Mouse (Mus musculus) hindbrain, embryonic 10.5 days (tissue): Measurements from ENCODE around the gene Hba-x. TPM values are rescaled to one million over a fixed set of nuclear protein-coding genes. Genes with fewer than 3 reads are reported as not detected.

Experiments used
- DNase-seq: peaks from one replicate; pipeline ENCODE4 v3.0.0-alpha.2; 2017; ENCODE audit warnings: low spot score
- H3K27ac ChIP-seq: fragments of 300-500 bp; sonication (generic); 2 replicates; pipeline ENCODE4 v1.5.1; 2016; ENCODE audit warnings: mild to moderate bottlenecking, moderate library complexity
- H3K27me3 ChIP-seq: fragments of 300-500 bp; sonication (generic); 2 replicates; pipeline ENCODE4 v1.6.1; 2016; ENCODE audit warnings: mild to moderate bottlenecking; ENCODE audit not compliant: poor library complexity, insufficient read depth, severe bottlenecking
- H3K36me3 ChIP-seq: fragments of 300-500 bp; sonication (generic); 2 replicates; pipeline ENCODE4 v1.6.1; 2016; ENCODE audit warnings: mild to moderate bottlenecking, moderate library complexity
- H3K4me1 ChIP-seq: fragments of 300-500 bp; sonication (generic); replicated peaks from 2 replicates; pipeline ENCODE4 v1.6.1; 2016; ENCODE audit warnings: mild to moderate bottlenecking
- H3K4me3 ChIP-seq: fragments of 300-500 bp; sonication (generic); 2 replicates; pipeline ENCODE4 v1.5.1; 2016; ENCODE audit warnings: mild to moderate bottlenecking, moderate library complexity
- H3K9me3 ChIP-seq: fragments of 300-500 bp; sonication (generic); 2 replicates; pipeline ENCODE4 v1.6.1; 2016; ENCODE audit warnings: mild to moderate bottlenecking, moderate library complexity
- WGBS: fragments of 180-500 bp; shearing (Covaris S2); methylation state at CpG from one replicate; pipeline ENCODE4 v1.1.7; 2016; 5-methylcytosine and 5-hydroxymethylcytosine counted together
- polyA plus RNA-seq: library from polyadenylated mRNA; unstranded; fragments of >200 nt; fragmentation: Nextera tagmentation; extraction: Ambion mirVana; gene quantifications from 2 replicates; pipeline ENCODE4 v1.2.1, GENCODE M21; 2016

Gene Hba-x
- polyA plus RNA-seq, 1 experiment from 2014 or later: 3,546 TPM

DNA sequence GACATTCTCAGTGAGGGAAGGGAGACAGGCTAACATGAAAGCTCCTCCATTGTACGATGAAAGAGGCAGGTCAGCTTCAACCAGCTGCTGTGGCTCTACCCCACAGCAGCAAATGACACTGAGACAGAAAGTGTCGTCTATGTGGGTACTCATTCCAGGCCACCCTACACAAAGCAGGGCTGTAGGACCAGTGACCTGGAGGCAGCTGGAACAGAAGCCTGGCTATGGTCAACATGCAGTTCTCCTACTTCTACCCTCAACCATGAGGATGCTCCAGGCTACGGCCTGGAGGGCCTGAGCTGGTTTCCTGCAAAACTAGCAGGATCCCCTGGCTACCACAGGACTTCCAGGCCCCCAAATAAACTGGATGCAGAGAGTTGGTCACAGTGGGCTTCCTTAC, 19.6 kb upstream of the Hba-x start:
- Histone ChIP-seq H3K4me3 (no peak overlapping the region), H3K27ac (peak overlapping the region; percentile 46), H3K36me3 (peaks cover 65% of the 10 kb centered on the region), H3K9me3 (no peaks in the 10 kb centered on the region), H3K4me1 (no peaks in the 10 kb centered on the region), H3K27me3 (no peaks in the 10 kb centered on the region)
- no peak for DNase-seq
- WGBS: 94% methylated on average over 3 of the region's 3 CpGs

DNA sequence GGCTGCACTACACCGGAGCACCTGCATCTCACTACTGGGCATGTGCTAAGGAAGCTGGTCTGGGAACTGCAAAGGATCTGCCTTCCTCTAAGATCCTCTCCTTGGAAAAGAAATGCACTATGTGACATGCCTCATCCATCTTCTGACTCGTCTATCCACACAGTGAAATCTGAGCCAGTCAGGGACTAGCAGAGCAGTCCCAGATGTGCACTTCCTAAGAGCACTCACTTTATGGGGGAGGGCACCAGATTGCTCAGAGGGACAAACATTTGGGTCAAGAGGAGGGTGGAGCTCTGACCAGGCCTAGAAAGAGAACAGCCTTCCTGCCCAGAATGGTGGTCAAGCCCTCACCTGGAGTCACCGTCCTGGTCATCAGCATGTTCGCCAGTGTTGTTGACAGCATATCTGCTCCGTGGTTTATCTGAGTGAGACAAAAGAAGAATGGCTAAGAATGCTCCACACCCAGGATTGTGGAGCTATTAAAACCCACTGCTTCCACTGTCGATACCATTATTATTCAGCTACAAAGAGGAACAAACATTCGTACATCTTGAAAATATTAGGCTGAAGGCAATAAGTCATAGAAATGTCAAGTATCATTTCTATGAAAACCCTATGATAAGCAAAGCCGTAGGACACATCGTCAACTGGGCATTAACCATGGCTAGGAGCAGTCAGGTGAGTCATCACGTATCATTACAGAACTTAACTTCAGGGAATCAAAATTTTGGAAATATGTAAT, 13.4 kb upstream of the Hba-x start:
- WGBS: 86% methylated on average over 10 of the region's 10 CpGs
- Histone ChIP-seq H3K9me3 (no peaks in the 10 kb centered on the region), H3K36me3 (peaks cover 31% of the 10 kb centered on the region), H3K27ac (0 out of 2 replicates have a peak overlapping the region, but pooled peaks have one; percentile 24), H3K4me1 (peaks cover 18% of the 10 kb centered on the region), H3K27me3 (no peaks in the 10 kb centered on the region), H3K4me3 (no peak overlapping the region)
- no peak for DNase-seq

DNA sequence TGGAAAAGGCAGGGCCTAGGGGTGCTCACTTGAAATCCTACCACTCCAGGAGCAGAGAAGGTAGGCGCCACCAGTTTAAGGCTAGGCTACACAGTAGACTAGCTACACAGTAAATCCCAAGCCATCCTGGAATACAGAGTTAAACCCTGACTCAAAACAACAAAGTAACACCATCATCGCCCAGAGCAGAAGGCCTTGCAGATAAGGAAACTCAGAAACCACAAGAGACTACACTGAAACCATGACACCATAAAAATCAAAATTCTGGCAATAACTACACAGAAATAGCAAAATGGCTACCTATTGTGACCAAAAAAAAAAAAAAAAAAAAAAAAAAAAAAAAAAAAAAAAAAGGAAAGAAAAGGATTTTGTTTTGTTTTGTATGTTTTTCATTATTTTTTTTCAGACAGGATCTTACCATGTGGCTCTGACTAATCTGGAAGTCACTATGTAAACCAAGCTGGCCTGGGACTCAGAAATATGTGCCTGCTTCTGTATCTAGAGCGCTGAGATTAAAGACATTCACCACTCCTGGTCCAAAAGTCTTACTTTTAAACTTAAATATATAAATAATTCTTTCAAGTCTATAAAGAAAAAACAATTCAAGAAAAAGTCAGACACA, 11.0 kb upstream of the Hba-x start:
- Histone ChIP-seq H3K9me3 (no peaks in the 10 kb centered on the region), H3K27me3 (no peaks in the 10 kb centered on the region), H3K4me1 (peaks cover 24% of the 10 kb centered on the region), H3K36me3 (peaks cover 26% of the 10 kb centered on the region), H3K4me3 (no peak overlapping the region), H3K27ac (no peak overlapping the region)
- DNase-seq: no peak
- 90% methylated on average over 3 of the region's 3 CpGs for WGBS

DNA sequence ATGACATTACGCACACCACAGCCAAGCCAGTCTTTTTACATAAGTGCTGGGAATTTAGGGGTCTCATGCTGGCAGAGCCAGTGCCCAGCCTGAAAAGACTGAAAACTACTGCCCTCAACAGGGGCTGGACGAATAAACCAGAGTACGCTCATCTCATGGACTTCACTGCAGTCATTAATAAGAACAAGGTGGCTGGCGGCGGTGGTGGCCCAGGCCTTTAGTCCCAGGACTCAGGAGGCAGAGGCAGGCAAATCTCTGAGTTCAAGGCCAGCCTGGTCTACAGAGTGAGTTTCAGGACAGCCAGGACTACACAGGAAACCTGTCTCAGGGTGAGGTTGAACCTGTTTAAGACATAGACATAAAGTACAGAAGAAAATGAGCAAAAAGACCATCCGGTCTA, 10.0 kb upstream of the Hba-x start:
- H3K4me1 ChIP-seq: peaks cover 24% of the 10 kb centered on the region
- no peak for DNase-seq
- peak overlapping the region; percentile 50; the same call in 1 of the 2 replicates for H3K27ac ChIP-seq
- no peaks in the 10 kb centered on the region for H3K27me3 ChIP-seq
- peaks cover 16% of the 10 kb centered on the region for H3K36me3 ChIP-seq
- no peak overlapping the region for H3K4me3 ChIP-seq
- 94% methylated on average over 6 of the region's 6 CpGs for WGBS
- H3K9me3 ChIP-seq: no peaks in the 10 kb centered on the region

DNA sequence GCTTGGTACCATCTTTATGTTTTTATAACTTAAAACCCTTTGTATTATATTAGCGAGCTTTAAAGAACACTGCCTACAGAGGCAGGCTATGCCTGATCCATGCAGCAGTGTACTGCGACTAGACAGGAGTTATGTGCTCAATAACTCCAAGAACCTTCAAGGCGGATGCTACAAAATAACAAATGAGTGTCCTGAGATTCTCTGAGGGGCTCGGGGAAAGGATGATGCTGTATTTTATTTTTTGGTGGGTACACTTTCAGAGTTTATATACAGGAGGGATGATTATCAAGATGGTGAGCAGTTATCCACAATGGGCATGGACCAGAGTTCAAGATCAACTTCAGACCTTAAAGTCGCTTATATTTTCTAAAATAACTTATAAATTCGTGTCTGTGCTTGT, 9.4 kb upstream of the Hba-x start:
- Histone ChIP-seq H3K27me3 (no peaks in the 10 kb centered on the region), H3K9me3 (no peaks in the 10 kb centered on the region), H3K4me3 (peak overlapping the region; percentile 93), H3K27ac (peak overlapping the region; percentile 99), H3K4me1 (peaks cover 24% of the 10 kb centered on the region), H3K36me3 (peaks cover 12% of the 10 kb centered on the region)
- 35% methylated on average over 6 of the region's 6 CpGs for WGBS
- DNase-seq: no peak

DNA sequence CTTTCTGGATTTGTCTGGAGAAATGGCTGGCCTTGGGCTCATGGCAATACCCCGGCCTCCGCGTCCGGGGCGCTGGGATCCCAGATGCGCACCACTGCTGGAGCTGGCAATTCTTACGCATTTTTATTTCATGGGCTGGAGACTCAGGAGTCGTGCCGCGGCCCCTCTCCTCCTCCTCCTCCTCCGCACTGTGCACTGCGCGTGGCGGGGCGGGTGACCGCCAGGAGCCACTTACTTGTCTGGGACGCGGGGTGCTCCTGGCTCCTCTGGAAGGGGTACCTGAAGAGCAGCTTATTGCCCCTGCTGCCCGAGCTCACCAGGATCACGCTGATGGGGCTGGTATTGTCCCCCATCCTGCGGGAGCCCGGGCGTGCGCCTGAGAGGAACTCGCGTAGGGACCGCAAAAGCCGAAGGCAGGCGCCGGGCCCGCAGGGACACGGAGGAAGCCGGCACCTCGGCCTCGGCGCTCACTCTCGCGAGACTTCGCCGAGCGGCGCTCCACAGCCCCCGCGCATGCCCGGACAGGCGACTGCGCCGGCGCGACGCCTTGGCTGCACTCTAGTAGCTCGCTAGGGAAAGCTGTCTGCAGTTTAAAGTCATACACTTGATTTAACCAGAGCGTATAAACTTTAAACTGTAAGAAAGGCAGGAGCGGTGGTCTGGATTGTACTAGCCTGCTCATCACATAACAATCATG, 8.9 kb upstream of the Hba-x start, which contains the start of gene Nprl3:
TSS of gene Nprl3 (minus strand) at position 520 of the 697 bp plus-strand sequence.
- Histone ChIP-seq H3K36me3 (peaks cover 6% of the 10 kb centered on the region), H3K27ac (peak within 1 kb of the TSS; percentile 99), H3K9me3 (no peaks in the 10 kb centered on the region), H3K4me1 (peaks cover 24% of the 10 kb centered on the region), H3K4me3 (peak within 1 kb of the TSS; percentile 93), H3K27me3 (no peaks in the 10 kb centered on the region)
- DNase-seq: peak; percentile 95
- under 1% methylated on average over 54 of the region's 54 CpGs for WGBS

DNA sequence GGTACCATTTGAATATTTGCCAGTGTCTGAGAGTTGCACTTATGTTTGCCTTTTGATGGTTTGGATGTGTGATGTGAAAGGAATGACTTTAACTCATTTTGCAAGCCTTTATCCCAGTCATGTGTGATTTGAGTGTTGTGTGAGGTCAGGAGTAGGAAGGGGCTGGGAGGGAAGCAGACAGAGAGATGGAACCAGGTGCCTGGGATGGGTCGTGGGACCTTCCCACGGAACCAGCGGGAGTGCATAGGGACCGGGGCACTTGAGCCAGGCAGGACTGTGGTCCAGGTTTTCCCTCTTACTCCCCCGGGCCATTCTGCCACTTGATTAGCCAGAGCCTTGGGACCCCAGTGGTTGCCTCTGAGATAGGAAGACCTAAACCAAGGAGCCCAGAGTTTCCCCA, 8.2 kb upstream of the Hba-x start:
- H3K4me1 ChIP-seq: peaks cover 19% of the 10 kb centered on the region
- no peaks in the 10 kb centered on the region for H3K9me3 ChIP-seq
- H3K36me3 ChIP-seq: no peaks in the 10 kb centered on the region; the same call in 1 of the 2 replicates
- DNase-seq: no peak
- 28% methylated on average over 5 of the region's 5 CpGs for WGBS
- peak overlapping the region; percentile 93 for H3K4me3 ChIP-seq
- H3K27ac ChIP-seq: peak overlapping the region; percentile 99
- no peaks in the 10 kb centered on the region for H3K27me3 ChIP-seq

DNA sequence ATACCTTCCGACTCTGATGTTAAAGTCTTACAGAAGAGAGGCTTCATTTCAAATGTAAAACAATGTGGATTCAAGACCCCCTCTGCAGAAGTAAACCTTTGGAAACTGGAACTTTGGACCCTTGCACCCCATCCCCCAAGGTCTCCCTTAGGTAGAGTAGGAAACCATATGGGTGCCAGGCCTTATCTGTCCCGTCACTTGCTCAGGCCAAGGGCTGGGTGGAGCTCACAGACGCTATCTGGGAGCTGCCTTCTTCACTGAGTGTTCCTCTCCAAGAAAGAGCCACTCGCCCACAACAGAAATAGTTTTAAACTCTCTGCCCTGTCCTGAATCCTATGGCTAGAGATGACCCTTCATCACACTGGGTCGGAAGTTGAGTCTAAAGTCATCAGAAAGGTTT, 7.2 kb upstream of the Hba-x start:
- Histone ChIP-seq H3K4me3 (no peak overlapping the region), H3K4me1 (peaks cover 19% of the 10 kb centered on the region), H3K36me3 (no peaks in the 10 kb centered on the region), H3K27me3 (no peaks in the 10 kb centered on the region), H3K9me3 (no peaks in the 10 kb centered on the region), H3K27ac (no peak overlapping the region)
- DNase-seq: no peak
- WGBS: 85% methylated on average over 5 of the region's 5 CpGs

DNA sequence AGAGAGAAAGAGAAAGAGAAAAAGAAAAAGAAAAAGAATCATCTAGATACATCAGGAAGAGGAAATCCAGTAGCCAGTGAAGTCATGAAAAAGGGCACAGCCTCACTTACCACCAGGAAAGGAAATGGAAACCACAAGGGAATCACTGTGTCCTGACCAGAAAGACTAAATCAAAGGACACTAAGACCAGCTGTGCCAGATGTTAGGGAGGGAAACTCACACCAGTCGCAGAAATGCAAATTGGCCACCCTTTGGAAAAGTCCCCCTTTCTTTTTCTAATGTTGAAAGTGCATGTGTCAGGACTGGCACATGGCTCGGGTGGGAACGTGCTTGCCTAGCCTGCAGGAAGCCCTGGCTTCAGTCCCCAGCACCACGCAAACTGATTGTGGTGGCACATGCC, 5.0 kb upstream of the Hba-x start:
- H3K4me3 ChIP-seq: no peak overlapping the region
- peaks cover 13% of the 10 kb centered on the region for H3K4me1 ChIP-seq
- DNase-seq: no peak
- H3K36me3 ChIP-seq: no peaks in the 10 kb centered on the region
- H3K9me3 ChIP-seq: no peaks in the 10 kb centered on the region
- WGBS: 44% methylated on average over 4 of the region's 4 CpGs
- peaks cover under 1% of the 10 kb centered on the region; the same call in 1 of the 2 replicates for H3K27me3 ChIP-seq
- no peak overlapping the region for H3K27ac ChIP-seq

DNA sequence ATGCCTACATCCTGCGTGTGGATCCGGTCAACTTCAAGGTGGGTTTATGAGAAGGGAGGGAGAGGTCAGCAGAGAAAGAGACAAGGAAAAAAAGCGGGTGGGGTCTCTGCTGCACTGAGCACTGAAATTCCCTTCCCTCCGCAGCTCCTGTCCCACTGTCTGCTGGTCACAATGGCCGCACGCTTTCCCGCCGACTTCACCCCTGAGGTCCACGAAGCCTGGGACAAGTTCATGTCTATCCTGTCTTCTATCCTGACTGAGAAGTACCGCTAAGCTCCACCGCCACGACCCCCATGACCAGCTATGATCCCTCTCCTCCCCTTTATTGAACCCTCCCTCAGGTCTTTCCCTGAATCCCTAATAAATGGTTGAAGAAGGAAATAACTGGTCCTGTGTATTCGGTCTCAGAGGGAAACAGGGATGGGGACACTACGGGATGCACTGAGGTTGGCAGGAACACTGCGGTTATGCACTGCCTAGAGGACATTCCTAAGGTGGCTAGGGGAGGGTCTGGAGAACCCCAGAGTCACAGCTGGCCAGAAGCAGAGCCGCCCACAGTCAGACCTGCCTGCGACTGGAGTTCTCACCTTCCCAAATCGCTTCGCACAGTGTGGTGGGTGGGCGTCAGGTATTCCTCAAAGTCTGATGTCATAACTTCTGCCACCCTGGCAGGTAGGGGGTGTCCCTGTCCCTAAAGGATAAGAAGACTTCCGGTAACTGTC, 1.7 kb downstream of the Hba-x start:
- DNase-seq: no peak
- WGBS: 70% methylated on average over 21 of the region's 21 CpGs
- Histone ChIP-seq H3K9me3 (no peaks in the 10 kb centered on the region), H3K27me3 (peaks cover 24% of the 10 kb centered on the region), H3K27ac (0 out of 2 replicates have a peak overlapping the region, but pooled peaks have one; percentile 12), H3K36me3 (no peaks in the 10 kb centered on the region), H3K4me1 (no peaks in the 10 kb centered on the region), H3K4me3 (no peak overlapping the region)

DNA sequence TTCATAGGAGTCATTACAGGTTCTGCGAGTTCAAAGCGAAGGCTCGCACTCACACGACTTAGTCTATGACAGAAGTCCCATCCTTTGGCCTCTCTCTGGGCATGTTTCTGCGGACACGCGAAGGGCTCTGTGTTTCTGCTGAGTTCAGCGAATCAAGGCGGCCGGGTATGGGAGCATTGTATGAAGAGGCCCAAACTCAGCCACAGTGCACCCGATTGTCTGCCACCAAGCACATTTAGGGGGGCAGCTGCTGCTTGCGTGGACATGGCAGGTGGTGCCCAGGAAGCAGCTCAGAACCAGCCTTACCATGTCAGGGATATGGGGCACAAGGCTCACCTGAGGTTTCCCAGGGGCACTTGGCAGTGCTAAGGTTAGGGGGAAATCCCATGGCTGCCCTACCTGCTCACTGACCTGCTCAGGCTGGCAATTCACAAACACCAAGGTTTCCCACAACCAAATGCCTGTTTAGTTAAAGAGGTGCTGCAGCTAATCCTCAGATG, 2.3 kb downstream of the Hba-x start:
- Histone ChIP-seq H3K4me1 (no peaks in the 10 kb centered on the region), H3K4me3 (no peak overlapping the region), H3K27ac (no peak overlapping the region), H3K36me3 (no peaks in the 10 kb centered on the region), H3K27me3 (peaks cover 24% of the 10 kb centered on the region), H3K9me3 (no peaks in the 10 kb centered on the region)
- DNase-seq: no peak
- WGBS: 83% methylated on average over 12 of the region's 12 CpGs

DNA sequence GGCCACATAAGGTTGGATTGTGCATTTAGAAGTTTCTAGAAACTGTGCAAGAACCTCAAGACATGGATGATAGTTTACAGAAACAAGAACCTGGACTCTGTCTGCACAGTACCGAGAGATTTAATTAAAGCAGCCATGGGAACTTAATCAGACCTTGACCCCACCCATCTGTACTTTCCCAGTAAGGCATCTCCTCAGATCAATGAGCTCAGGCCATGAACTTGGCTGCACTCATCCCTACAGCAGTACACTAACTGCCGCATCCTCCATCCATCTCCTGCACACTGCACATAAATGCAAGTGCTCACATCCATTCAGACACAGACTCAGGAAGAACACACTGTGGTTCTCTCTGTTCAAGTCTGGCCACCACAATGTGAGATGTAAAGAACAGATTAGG, 4.4 kb downstream of the Hba-x start:
- 81% methylated on average over 2 of the region's 2 CpGs for WGBS
- no peaks in the 10 kb centered on the region for H3K36me3 ChIP-seq
- H3K27me3 ChIP-seq: peaks cover 24% of the 10 kb centered on the region
- DNase-seq: no peak
- no peak overlapping the region for H3K27ac ChIP-seq
- no peaks in the 10 kb centered on the region for H3K4me1 ChIP-seq
- no peak overlapping the region for H3K4me3 ChIP-seq
- no peaks in the 10 kb centered on the region for H3K9me3 ChIP-seq
